Mouse (Mus musculus): ENCODE data around the gene Ehd1. TPM values are rescaled to one million over a fixed set of nuclear protein-coding genes. Genes with fewer than 3 reads are reported as not detected.
"Not testable (repeated sequence)": the region's sequence is repeated elsewhere in the genome, so short reads cannot be mapped to it uniquely, and the experiment has no call there.

Ehd1 gene
- polyA plus RNA-seq, 1 experiment from 2014 or later, result 90.8 TPM

DNA sequence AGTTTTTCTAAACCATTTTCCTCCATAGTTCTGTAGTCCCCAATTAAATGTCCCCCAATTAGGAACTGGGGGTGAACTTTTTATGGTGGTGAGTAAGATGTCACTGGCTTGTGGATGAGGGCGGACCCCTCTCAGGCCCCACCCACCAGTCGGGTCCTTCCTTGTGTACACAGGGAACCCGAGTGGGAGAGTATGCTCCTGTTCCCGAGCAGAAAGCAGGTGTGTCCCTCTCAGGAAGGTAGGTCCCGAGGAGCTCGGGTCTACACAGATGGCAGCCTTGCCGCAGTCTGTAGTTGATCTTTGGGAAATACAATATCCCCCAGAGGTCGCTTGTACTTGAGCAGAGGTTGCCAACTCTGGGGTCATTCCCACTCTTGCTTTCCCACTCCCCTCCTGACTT lies 8.7 kb downstream of the Ehd1 start:
- Histone ChIP-seq H3K4me3 (no peak overlapping the region), H3K27ac (no peak overlapping the region), H3K9me3 (replicated peaks) (no peaks in the 10 kb centered on the region), H3K27me3 (no peaks in the 10 kb centered on the region), H3K4me2 (replicated peaks) (no peak overlapping the region), H3K36me3 (peaks cover 77% of the 10 kb centered on the region), H3K9ac (no peak overlapping the region), H3K4me1 (0 out of 2 replicates have a peak, but pooled peaks cover 7% of the 10 kb centered on the region)
- ATAC-seq (ENCODE audit: low FRiP score), result no peak
- 83% methylated on average over 8 of the region's 8 CpGs for WGBS

DNA sequence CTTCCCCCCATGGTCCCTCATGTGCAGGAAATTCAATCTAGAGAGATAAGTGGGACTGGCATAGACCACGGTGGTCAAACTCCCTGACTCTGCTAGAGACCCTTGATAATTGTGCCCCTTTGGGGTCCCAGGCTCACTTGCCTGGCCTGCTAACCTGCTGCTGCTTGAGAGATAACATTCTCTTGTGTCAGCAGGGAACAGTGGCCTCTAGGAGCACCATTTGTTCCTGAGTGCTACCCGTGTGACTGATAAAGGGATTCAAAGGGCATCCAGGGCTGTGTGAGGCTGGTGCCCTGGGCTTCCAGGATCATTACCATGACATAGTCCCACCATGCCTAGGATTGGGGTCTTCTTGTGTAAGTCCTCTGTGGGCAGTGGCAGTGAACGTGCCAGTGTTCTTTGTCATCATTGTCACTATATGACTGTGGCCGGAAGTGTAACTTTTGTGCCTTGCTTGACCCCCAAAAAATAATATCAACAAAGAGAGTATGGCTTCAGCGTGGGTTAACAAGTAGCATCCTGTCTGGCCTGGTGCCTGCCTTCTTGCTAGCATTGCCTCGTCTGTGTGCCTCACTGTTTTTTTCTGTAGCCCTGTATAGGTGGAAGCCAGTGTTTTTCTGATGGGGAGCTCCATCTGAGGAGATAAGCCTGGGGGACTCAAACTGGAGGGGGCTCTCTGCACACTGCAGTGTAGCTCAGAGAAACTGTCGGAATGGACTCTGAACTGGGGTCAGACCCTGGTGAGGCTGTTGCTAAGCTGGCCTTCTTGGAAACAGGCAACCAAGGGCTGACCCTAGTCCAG lies 9.3 kb downstream of the Ehd1 start:
- Histone ChIP-seq H3K27ac (no peak overlapping the region), H3K9me3 (replicated peaks) (no peaks in the 10 kb centered on the region), H3K9ac (no peak overlapping the region), H3K4me1 (0 out of 2 replicates have a peak, but pooled peaks cover 5% of the 10 kb centered on the region), H3K27me3 (no peaks in the 10 kb centered on the region), H3K4me3 (no peak overlapping the region), H3K36me3 (peaks cover 71% of the 10 kb centered on the region), H3K4me2 (replicated peaks) (no peak overlapping the region)
- WGBS, result 77% methylated on average over 7 of the region's 7 CpGs
- no peak for ATAC-seq (ENCODE audit: low FRiP score)

DNA sequence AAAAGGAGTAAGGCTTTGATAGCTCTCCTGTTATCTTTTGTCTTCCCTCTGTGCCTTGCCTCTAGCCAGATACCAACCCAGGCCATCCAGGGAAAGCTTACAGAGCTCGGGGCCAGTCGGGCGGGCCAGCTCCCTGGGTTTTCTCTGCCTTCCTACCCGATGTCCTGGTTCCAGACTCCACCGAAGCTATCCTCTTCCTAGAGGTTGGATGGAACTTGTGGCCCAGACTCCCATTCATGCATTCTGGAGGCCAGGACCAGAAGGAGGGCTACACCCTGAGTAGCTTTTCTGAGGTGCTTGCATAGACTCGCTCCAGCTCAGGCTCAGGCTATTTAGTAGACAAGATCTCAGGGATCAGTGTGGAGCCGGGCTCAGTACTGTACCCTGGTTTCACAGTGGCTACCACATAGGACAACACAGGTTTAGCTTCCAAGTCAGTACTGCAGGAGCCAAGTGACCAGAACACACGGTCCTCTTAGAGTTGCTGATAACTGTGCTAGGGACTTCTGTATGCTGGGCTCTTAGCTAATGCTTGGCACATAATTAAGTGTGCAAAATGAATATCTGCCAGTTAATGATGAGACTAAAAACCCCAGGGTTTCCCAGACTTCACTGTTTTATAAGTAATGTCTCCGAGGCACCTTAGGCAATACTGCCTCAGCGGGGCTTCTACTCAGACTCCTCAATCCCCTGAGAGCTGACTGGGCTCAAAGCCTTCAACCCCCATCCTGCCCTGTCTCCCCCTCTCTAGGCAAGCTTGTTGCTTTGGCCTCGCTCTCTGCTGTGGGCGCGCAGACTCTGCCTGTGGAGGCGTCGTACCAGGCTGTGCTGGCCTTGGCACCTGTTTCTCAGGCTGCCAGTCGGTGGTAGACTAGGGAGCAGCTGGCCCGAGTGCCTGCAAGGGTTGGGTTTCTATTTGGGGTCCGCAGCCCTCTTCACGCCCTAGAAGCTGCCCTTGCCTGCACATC lies 10.2 kb downstream of the Ehd1 start:
- Histone ChIP-seq H3K9ac (no peak overlapping the region), H3K27ac (no peak overlapping the region), H3K9me3 (replicated peaks) (no peaks in the 10 kb centered on the region), H3K4me3 (no peak overlapping the region), H3K4me2 (replicated peaks) (no peak overlapping the region), H3K27me3 (no peaks in the 10 kb centered on the region), H3K36me3 (peaks cover 63% of the 10 kb centered on the region), H3K4me1 (0 out of 2 replicates have a peak, but pooled peaks cover 5% of the 10 kb centered on the region)
- 91% methylated on average over 19 of the region's 19 CpGs for WGBS
- ATAC-seq (ENCODE audit: low FRiP score), result no peak

DNA sequence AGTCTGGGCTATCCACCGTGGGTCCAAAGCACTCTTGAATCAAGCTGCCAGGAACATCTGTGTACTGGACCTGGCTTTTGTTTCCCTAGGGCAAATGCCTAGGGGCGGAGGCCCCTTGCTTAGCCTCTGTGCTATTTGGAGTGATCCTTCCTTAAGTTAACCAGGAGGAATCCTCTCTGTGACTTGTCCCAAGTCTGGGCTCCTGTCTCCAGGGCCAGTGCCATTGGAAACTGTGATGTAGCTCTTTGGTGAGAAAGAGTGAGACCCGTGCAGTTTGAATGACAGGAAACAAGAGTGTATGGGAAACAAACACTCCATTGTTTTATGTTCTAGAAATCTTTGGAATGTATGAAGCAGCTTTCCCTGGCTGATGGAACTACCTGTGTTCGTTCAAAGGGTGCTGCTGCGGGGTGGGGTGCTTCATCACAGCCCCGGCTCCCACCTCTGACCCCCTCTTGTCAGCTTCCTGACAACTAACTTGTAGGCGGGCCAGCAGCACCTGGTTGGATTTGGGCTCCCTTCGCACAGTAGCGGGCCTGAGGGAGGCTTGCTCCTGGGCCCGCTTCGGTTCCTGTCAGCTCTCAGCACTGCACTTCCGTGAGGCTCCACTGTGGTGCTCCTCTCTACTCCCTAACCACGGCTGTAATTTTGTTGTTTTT lies 11.8 kb downstream of the Ehd1 start:
- H3K4me3 ChIP-seq, result no peak overlapping the region
- peaks cover 59% of the 10 kb centered on the region for H3K36me3 ChIP-seq
- H3K9ac ChIP-seq, result no peak overlapping the region
- no peak for ATAC-seq (ENCODE audit: low FRiP score)
- H3K4me1 ChIP-seq, result 0 out of 2 replicates have a peak, but pooled peaks cover 5% of the 10 kb centered on the region
- H3K27ac ChIP-seq, result no peak overlapping the region
- H3K27me3 ChIP-seq, result no peaks in the 10 kb centered on the region
- H3K9me3 ChIP-seq (replicated peaks), result no peaks in the 10 kb centered on the region
- WGBS, result 72% methylated on average over 13 of the region's 13 CpGs
- H3K4me2 ChIP-seq (replicated peaks), result no peak overlapping the region

DNA sequence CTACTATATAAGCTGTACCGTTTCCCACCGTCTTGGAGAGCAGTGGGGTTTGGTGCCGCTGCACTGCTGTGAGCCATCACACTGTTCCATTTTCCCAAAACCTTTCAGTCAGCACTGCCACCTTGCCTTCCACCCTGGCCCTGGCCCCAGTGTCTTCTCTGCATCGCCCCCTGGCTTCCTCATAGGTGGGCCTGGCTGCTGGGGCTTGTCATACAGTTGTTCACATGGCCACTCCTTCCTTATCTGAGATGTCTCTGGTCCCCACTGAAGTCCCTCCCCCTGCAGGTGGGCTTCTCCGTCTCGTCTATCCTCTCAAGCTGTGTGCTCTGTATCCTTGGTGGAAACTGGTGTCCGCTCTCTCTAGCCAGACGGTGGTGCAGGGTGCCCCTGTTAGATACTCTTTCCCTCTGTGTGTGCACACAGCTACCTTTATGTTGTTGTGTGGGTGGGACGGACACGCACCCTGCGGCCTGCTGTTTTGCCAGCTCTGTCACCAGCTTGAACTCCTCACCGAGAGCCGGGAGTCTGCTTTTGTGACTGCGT lies 13.2 kb downstream of the Ehd1 start:
- H3K36me3 ChIP-seq, result peaks cover 53% of the 10 kb centered on the region
- no peak overlapping the region for H3K4me2 ChIP-seq (replicated peaks)
- H3K9ac ChIP-seq, result no peak overlapping the region; the same call in 1 of the 2 replicates
- H3K27me3 ChIP-seq, result no peaks in the 10 kb centered on the region
- no peak overlapping the region for H3K4me3 ChIP-seq
- ATAC-seq (ENCODE audit: low FRiP score), result no peak
- H3K27ac ChIP-seq, result no peak overlapping the region
- no peaks in the 10 kb centered on the region for H3K9me3 ChIP-seq (replicated peaks)
- 0 out of 2 replicates have a peak, but pooled peaks cover 5% of the 10 kb centered on the region for H3K4me1 ChIP-seq
- 91% methylated on average over 14 of the region's 14 CpGs for WGBS

DNA sequence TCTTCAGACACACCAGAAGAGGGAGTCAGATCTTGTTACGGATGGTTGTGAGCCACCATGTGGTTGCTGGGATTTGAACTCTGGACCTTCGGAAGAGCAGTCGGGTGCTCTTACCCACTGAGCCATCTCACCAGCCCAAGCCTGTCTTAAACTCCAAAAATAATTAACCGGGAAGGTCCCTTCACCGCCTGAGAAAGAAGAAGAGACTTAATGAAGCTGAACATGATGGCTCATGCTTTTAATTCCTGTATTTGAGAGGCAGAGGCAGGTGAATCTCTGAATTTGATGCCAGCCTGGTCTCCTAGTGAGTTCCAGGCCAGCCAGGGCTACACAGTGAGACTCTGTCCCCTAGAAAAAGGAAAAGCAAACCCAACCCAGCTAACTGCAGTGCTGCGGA lies 14.2 kb downstream of the Ehd1 start:
- not testable (repeated sequence) for H3K9me3 ChIP-seq (replicated peaks); H3K9ac ChIP-seq; H3K4me3 ChIP-seq; H3K27me3 ChIP-seq; H3K4me2 ChIP-seq (replicated peaks); H3K27ac ChIP-seq; ATAC-seq (ENCODE audit: low FRiP score); H3K4me1 ChIP-seq
- H3K36me3 ChIP-seq, result peaks cover 53% of the 10 kb centered on the region
- 84% methylated on average over 5 of the region's 6 CpGs for WGBS

DNA sequence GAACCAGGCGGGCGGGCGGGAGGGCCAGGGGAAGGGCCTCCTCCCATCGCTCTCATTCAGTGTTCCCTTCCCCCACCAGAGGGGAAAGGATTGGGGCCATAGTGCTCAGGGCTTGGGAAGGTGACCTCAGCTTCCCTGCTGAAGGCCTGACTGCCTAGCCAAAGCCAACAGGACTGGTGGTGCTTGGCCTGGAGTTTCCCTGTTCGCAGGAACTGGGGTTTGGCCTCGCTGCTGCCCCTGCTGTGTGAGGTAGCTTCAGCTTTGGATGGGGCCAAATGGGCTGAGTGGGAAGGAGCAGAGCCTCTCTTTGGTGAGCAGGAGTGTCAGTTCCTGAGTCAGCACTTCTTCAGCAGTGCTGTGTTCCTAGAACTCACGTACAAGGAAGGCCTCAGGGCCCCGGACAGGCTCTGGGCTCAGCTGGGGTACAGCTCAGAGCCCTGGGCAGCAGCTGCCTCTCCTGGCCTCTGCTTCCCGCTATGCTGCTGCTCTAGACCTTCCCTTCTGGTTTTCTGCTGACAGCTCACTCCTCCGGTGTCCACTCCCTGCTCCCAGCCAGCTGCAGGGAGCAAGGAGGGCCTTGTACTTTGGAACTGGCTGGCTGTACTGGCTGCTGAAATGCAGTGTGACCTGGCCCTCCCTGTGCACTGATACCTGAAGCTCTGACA lies 14.7 kb downstream of the Ehd1 start:
- Histone ChIP-seq H3K4me1 (0 out of 2 replicates have a peak, but pooled peaks cover 5% of the 10 kb centered on the region), H3K9me3 (replicated peaks) (no peaks in the 10 kb centered on the region), H3K4me3 (no peak overlapping the region), H3K4me2 (replicated peaks) (no peak overlapping the region), H3K36me3 (peaks cover 54% of the 10 kb centered on the region), H3K27me3 (no peaks in the 10 kb centered on the region), H3K27ac (no peak overlapping the region), H3K9ac (no peak overlapping the region)
- ATAC-seq (ENCODE audit: low FRiP score), result no peak
- WGBS, result 78% methylated on average over 10 of the region's 10 CpGs

DNA sequence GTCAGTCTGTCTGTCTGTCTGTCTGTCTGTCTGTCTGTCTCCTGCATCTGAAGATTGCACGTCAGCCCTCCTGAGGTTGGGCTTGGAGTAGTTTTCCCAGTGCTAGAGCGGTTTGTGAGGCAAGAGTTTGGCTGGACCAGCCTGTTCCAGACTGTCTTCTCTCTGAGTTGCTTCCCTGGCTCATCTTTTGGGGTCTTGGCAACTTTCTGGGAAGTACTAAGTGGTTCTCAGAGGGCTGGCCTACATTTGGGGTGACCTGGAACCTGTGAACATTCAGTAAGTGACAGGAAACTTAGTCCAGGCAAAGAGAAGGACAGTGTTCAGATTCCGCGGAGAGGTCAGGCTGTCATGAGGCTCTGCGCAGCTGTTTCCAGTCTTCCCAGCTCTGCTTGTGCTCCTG lies 15.7 kb downstream of the Ehd1 start:
- Histone ChIP-seq H3K27ac (no peak overlapping the region), H3K4me2 (replicated peaks) (no peak overlapping the region), H3K4me3 (no peak overlapping the region), H3K4me1 (0 out of 2 replicates have a peak, but pooled peaks cover 2% of the 10 kb centered on the region), H3K9ac (no peak overlapping the region), H3K36me3 (peaks cover 56% of the 10 kb centered on the region), H3K27me3 (no peaks in the 10 kb centered on the region), H3K9me3 (replicated peaks) (no peaks in the 10 kb centered on the region)
- 88% methylated on average over 5 of the region's 5 CpGs for WGBS
- ATAC-seq (ENCODE audit: low FRiP score), result no peak

DNA sequence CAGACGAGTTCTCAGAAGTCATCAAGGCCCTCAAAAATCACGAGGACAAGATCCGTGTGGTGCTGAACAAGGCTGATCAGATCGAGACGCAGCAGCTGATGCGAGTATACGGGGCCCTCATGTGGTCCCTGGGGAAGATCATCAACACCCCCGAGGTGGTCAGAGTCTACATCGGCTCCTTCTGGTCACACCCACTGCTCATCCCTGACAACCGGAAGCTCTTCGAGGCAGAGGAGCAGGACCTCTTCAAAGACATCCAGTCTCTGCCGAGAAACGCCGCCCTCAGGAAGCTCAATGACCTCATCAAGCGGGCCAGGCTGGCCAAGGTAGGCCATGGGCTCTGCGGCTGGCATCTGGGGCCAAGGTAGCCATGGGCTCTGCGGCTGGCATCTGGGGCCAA lies 17.8 kb downstream of the Ehd1 start:
- no peak for ATAC-seq (ENCODE audit: low FRiP score)
- Histone ChIP-seq H3K9me3 (replicated peaks) (no peaks in the 10 kb centered on the region), H3K4me2 (replicated peaks) (no peak overlapping the region), H3K4me3 (no peak overlapping the region), H3K27me3 (no peaks in the 10 kb centered on the region), H3K27ac (no peak overlapping the region), H3K4me1 (no peaks in the 10 kb centered on the region), H3K9ac (no peak overlapping the region), H3K36me3 (peaks cover 72% of the 10 kb centered on the region)
- WGBS, result 93% methylated on average over 17 of the region's 17 CpGs

DNA sequence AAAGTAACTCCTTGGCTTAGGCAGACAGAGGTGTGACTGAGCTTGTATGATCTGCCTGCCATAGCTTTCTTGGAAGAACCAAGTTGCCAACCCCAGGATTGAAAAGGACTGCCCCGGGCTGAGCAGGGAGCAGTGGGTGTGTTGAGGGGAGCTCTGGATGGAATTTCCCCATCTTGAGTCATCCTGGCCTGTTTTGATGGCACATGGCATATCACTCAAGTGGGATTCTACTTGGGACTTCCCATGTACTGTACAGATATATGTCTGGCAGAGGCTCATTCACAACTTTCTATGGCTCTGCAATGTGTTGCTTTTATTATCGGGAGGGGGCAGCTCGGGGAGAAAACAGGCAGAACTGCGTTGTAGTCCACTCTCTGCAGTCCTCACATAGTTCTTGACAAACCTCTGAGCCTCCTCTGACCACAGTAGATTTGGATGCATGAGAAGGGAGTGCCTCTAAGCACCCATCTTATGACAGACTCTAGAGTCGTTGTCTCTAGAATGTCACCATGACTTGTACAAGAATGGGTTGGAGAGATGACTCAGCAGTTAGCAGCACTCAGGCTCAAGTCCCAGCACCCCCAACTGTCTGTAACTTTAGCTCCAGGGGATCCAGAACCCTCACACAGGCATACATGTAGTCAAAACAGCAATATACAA lies 20.2 kb downstream of the Ehd1 start:
- 89% methylated on average over 5 of the region's 5 CpGs for WGBS
- Histone ChIP-seq H3K4me3 (no peak overlapping the region), H3K4me1 (no peaks in the 10 kb centered on the region), H3K36me3 (peaks cover 74% of the 10 kb centered on the region), H3K4me2 (replicated peaks) (no peak overlapping the region), H3K9me3 (replicated peaks) (no peaks in the 10 kb centered on the region), H3K27me3 (no peaks in the 10 kb centered on the region), H3K9ac (no peak overlapping the region), H3K27ac (no peak overlapping the region)
- ATAC-seq (ENCODE audit: low FRiP score), result no peak

DNA sequence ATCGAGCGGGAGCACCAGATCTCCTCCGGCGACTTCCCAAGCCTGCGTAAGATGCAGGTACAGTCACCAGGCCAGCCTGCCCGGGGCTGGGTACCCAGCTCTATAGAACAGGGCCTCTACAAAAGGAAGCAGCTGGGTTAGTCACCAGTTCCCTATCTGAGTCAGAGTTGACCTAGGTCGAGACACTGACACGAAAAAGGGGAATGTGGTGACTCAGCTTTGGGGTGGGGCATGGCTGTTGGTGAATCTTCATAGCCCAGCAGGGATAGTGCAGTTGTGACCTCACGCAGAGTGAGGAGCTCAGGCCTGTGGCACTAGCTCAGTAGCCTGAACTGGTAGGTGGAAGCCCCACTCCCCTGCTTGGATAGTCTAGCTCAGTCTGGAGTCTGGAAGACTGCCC lies 21.1 kb downstream of the Ehd1 start:
- ATAC-seq (ENCODE audit: low FRiP score), result no peak
- H3K4me2 ChIP-seq (replicated peaks), result no peak overlapping the region
- no peaks in the 10 kb centered on the region for H3K9me3 ChIP-seq (replicated peaks)
- H3K4me3 ChIP-seq, result no peak overlapping the region
- H3K4me1 ChIP-seq, result no peaks in the 10 kb centered on the region
- WGBS, result 90% methylated on average over 9 of the region's 9 CpGs
- peaks cover 64% of the 10 kb centered on the region for H3K36me3 ChIP-seq
- H3K27ac ChIP-seq, result no peak overlapping the region
- no peaks in the 10 kb centered on the region for H3K27me3 ChIP-seq
- H3K9ac ChIP-seq, result no peak overlapping the region
